12 mouse cellular contexts compared by ENCODE assay signal in the genomic region with DNA sequence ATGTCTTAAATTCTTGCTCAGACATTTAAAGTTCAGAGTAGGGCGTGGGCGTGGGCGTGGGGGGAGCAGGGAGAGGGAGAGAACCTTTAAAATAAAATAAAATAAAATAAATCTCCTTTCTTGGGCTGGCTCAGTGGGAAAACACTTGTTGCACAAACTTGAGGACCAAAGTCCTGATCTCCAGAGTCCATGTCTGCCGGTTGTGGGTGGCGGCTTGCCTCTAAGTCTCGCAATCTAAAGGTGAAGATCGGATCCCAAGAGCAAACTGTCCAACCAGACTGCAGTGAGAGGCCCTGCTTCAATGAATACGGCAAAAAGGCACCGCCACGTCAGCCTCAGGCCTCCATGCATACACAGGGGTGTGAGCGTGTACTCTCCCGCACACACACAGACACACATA. TPM values are rescaled to one million over a fixed set of nuclear protein-coding genes. Genes with fewer than 3 reads are reported as not detected.
DNase-seq lines count a peak whose midpoint lies in the region; ATAC-seq lines count a peak whose summit lies in the region.
"Had no signal": no experiment of that assay in that cellular context is flagged by ENCODE, and none has a peak within 500 bp of the region (broad histone marks: within the 10 kb centered on the region; RNA-seq: fewer than 3 reads in every experiment).

No protein-coding gene starts in this region.

- peaks cover 3% of the 10 kb centered on the region; the same call in 1 of the 2 replicates for H3K36me3 ChIP-seq in hindbrain, embryonic 10.5 days
- H3K36me3 ChIP-seq in hindbrain, embryonic 14.5 days (replicated peaks; ENCODE audit: control insufficient read depth, insufficient read depth): no peaks in the 10 kb centered on the region
- H3K36me3 ChIP-seq in megakaryocyte, embryonic 14.5 days (replicated peaks; ENCODE audit: low read length): peaks cover 51% of the 10 kb centered on the region
- no peaks in the 10 kb centered on the region for H3K36me3 ChIP-seq in forebrain, embryonic 16.5 days (ENCODE audit: control insufficient read depth, insufficient read depth)
- H3K36me3 ChIP-seq: midbrain, embryonic 15.5 days; neural tube, embryonic 12.5 days had no signal

- no peak overlapping the region for H3K4me2 ChIP-seq in hindbrain, embryonic 14.5 days (replicated peaks)
- H3K4me2 ChIP-seq in forebrain, embryonic 16.5 days (ENCODE audit: low read length): no peak overlapping the region
- H3K4me2 ChIP-seq: midbrain, embryonic 15.5 days; neural tube, embryonic 12.5 days had no signal

- 82% methylated on average over 12 of the region's 12 CpGs for WGBS in hindbrain, embryonic 10.5 days
- 81% methylated on average over 12 of the region's 12 CpGs for WGBS in hindbrain, embryonic 14.5 days
- 81% methylated on average over 12 of the region's 12 CpGs for WGBS in forebrain, embryonic 16.5 days

- peaks cover 36% of the 10 kb centered on the region for H3K4me1 ChIP-seq in hindbrain, embryonic 10.5 days (replicated peaks)
- 0 out of 2 replicates have a peak, but pooled peaks cover 3% of the 10 kb centered on the region for H3K4me1 ChIP-seq in hindbrain, embryonic 14.5 days (replicated peaks; ENCODE audit: control insufficient read depth, insufficient read depth, low read length)
- H3K4me1 ChIP-seq in megakaryocyte, embryonic 14.5 days: peaks cover 65% of the 10 kb centered on the region
- no peaks in the 10 kb centered on the region; the same call in 1 of the 2 replicates for H3K4me1 ChIP-seq in forebrain, embryonic 16.5 days (replicated peaks; ENCODE audit: control insufficient read depth, insufficient read depth, low read length)

- no peaks in the 10 kb centered on the region for H3K27me3 ChIP-seq in hindbrain, embryonic 10.5 days (ENCODE audit: insufficient read depth, poor library complexity, severe bottlenecking)
- no peaks in the 10 kb centered on the region for H3K27me3 ChIP-seq in hindbrain, embryonic 14.5 days (ENCODE audit: control insufficient read depth, insufficient read depth, low read length)
- no peaks in the 10 kb centered on the region for H3K27me3 ChIP-seq in megakaryocyte, embryonic 14.5 days (replicated peaks)
- no peaks in the 10 kb centered on the region for H3K27me3 ChIP-seq in forebrain, embryonic 16.5 days (replicated peaks; ENCODE audit: control insufficient read depth, insufficient read depth, low read length)
- H3K27me3 ChIP-seq: midbrain, embryonic 15.5 days; neural tube, embryonic 12.5 days had no signal

- peak overlapping the region; percentile 46; the same call in 1 of the 2 replicates for H3K27ac ChIP-seq in hindbrain, embryonic 10.5 days
- H3K27ac ChIP-seq in hindbrain, embryonic 14.5 days: no peak overlapping the region
- no peak overlapping the region for H3K27ac ChIP-seq in forebrain, embryonic 16.5 days (ENCODE audit: low read length)
- H3K27ac ChIP-seq: midbrain, embryonic 15.5 days; neural tube, embryonic 12.5 days had no signal

- H3K9ac ChIP-seq in hindbrain, embryonic 14.5 days: no peak overlapping the region
- H3K9ac ChIP-seq in forebrain, embryonic 16.5 days (replicated peaks; ENCODE audit: low read depth, low read length): no peak overlapping the region
- H3K9ac ChIP-seq: midbrain, embryonic 15.5 days; neural tube, embryonic 12.5 days had no signal

- no peak overlapping the region for H3K4me3 ChIP-seq in hindbrain, embryonic 10.5 days
- no peak overlapping the region for H3K4me3 ChIP-seq in hindbrain, embryonic 14.5 days (replicated peaks; ENCODE audit: low read length)
- H3K4me3 ChIP-seq in megakaryocyte, embryonic 14.5 days (replicated peaks): peak overlapping the region; percentile 56
- H3K4me3 ChIP-seq in forebrain, embryonic 16.5 days (replicated peaks; ENCODE audit: low read length): no peak overlapping the region
- H3K4me3 ChIP-seq: midbrain, embryonic 15.5 days; neural tube, embryonic 12.5 days had no signal

- ATAC-seq in hindbrain, embryonic 14.5 days (ENCODE audit: low FRiP score): no peak
- ATAC-seq in megakaryocyte, adult 5-6 weeks (ENCODE audit: poor library complexity, severe bottlenecking): no peak
- no peak for ATAC-seq in forebrain, embryonic 16.5 days
- ATAC-seq: midbrain, embryonic 15.5 days had no signal

- no peaks in the 10 kb centered on the region for H3K9me3 ChIP-seq in hindbrain, embryonic 10.5 days
- no peaks in the 10 kb centered on the region for H3K9me3 ChIP-seq in hindbrain, embryonic 14.5 days (ENCODE audit: control insufficient read depth, low read length)
- no peaks in the 10 kb centered on the region for H3K9me3 ChIP-seq in megakaryocyte, embryonic 14.5 days
- no peaks in the 10 kb centered on the region for H3K9me3 ChIP-seq in forebrain, embryonic 16.5 days (ENCODE audit: control insufficient read depth, low read length)
- H3K9me3 ChIP-seq: midbrain, embryonic 15.5 days; neural tube, embryonic 12.5 days had no signal

- DNase-seq in hindbrain, embryonic 10.5 days (ENCODE audit: low spot score): no peak
- DNase-seq in hindbrain, embryonic 14.5 days (ENCODE audit: low spot score): no peak
- DNase-seq in kidney, postnatal 36 days: peak; percentile 55 to 57
- peak; percentile 60 for DNase-seq in yolk sac, embryonic 10.5 days (ENCODE audit: low spot score)
- DNase-seq in adrenal gland, postnatal 14 days: no peak
- DNase-seq: cerebellum, adult 11 months; thymus, postnatal 14 days had no signal

RNA-seq across cellular contexts. Expression of a gene that starts 13.6 kb away (rescaled TPM):
- polyA plus RNA-seq in hindbrain, embryonic 10.5 days (2016; fragmentation: Nextera tagmentation; extraction: Ambion mirVana): 6.8 and 8.3 TPM in 2 replicates
- 7.5 and 7.7 TPM in 2 replicates for polyA plus RNA-seq in hindbrain, embryonic 14.5 days (2014; fragmentation: Nextera tagmentation; extraction: Ambion mirVana)
- 4.2 and 6.0 TPM in 2 replicates for polyA plus RNA-seq in megakaryocyte, embryonic 14.5 days (2012; ENCODE audit: insufficient read depth, low replicate concordance)
- 17.3 and 17.8 TPM in 2 replicates for total RNA-seq in megakaryocyte, adult 5-6 weeks (2015)
- total RNA-seq in megakaryocyte, adult 5-6 weeks (2017): 8.5 and 9.8 TPM in 2 replicates
- 28.6 and 32.0 TPM in 2 replicates for total RNA-seq in adrenal gland, postnatal 14 days (2021)
- polyA plus RNA-seq in forebrain, embryonic 16.5 days (2015; fragmentation: Nextera tagmentation; extraction: Ambion mirVana): 7.2 and 8.8 TPM in 2 replicates

Comparison
In these comparisons a context has a peak if more than half of its experiments do, and no peak if none do; other contexts are left out.
1. DNase-seq: peak in kidney, postnatal 36 days (2 of 2) and yolk sac, embryonic 10.5 days (single experiment); none in hindbrain, embryonic 10.5 days (single experiment), hindbrain, embryonic 14.5 days (single experiment) and adrenal gland, postnatal 14 days (single experiment).